Mouse (Mus musculus): ENCODE results near the gene Ssty2. TPM values are rescaled to one million over a fixed set of nuclear protein-coding genes. Genes with fewer than 3 reads are reported as not detected.

The Ssty2 gene
- not detected in 2 replicates for polyA plus RNA-seq (2015; fragmentation: Nextera tagmentation; extraction: Ambion mirVana)

DNA sequence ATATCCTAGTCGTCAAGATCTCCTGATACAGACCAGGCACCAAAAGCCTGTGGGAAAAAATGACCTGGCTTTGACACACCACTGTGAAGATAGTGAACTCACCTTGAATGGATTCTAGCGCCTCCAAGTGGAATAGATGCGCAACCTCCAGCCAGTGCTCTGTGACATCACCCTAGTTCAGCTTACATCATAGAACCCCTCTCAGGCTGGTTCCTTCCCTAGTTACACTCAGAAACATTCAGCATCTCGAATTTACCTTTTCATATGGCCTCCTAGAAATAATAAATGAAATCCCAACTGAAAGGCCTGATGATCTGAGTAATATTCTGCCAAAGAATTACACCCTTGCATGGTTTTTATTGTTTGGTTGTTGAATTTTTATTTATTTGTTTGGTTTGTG is at the start of gene Ssty2:
TSS of gene Ssty2 (minus strand) at position 101 of the 400 bp plus-strand sequence.

All from spleen, postnatal 0 days (tissue).